Mouse (Mus musculus) macrophage (primary cell): ENCODE measurements around the gene Ugt1a10. TPM values are rescaled to one million over a fixed set of nuclear protein-coding genes. Genes with fewer than 3 reads are reported as not detected.

Source experiments
- H3K27ac ChIP-seq: fragments of 350-480 bp; formaldehyde crosslinking; 2 replicates; pipeline ENCODE4 v1.9.0; 2021
- H3K36me3 ChIP-seq: fragments of 350-480 bp; formaldehyde crosslinking; 2 replicates; pipeline ENCODE4 v1.9.0; 2021; ENCODE audit errors: inconsistent target
- H3K4me3 ChIP-seq: fragments of 350-480 bp; formaldehyde crosslinking; 2 replicates; pipeline ENCODE4 v1.9.0; 2021; ENCODE audit errors: inconsistent target
- H3K79me2 ChIP-seq: fragments of 350-480 bp; formaldehyde crosslinking; 2 replicates; pipeline ENCODE4 v1.9.0; 2021; ENCODE audit errors: inconsistent target
- WGBS: methylation state at CpG from one replicate; pipeline ENCODE4 v1.1.7; 2026; ENCODE audit warnings: inconsistent platforms; ENCODE audit not compliant: missing documents; 5-methylcytosine and 5-hydroxymethylcytosine counted together
- polyA plus RNA-seq: library from polyadenylated mRNA; stranded (reverse); fragments of 250-400 nt; gene quantifications from 3 replicates; pipeline ENCODE4 v1.2.4, GENCODE M21; 2018; ENCODE audit warnings: inconsistent platforms

Ugt1a10 gene
- polyA plus RNA-seq, 1 experiment from 2014 or later: not detected

DNA sequence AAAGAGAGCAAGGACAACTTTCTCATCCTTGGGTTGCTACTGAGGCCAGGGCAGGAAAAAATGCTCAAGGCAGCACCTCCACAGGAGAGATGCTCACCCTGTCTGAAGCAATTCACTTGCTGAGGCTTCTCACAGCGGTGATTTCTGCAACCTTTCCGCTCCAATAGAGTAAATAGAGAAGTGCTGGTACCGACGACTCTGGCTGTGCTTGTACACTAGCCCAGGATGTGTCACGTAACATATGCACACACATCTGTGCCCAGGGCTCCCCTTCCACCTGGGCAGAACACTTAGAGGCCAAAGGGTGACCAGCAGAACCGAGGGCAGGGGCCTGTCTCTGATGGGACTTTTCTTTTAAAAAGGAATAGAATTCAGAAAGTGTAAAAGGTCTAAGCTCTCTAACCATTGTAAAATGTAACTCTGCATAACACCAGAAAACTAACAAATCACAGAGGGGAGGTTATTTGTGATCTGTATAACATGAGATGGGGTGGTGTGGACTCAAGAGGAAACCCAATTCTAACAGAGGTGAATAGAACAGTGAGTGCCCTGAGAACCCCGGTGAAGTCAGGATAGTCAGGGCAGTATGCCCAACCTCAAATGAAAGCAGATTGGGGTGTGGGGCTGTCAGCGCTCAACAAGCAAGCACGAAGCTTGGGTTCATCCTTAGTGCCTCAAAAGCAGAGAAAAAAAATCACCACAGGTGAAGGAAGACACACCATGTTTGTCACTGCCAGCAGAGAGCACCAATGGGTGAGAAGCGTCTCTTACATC, 205.6 kb downstream of the Ugt1a10 start:
- H3K36me3 ChIP-seq: peaks cover 32% of the 10 kb centered on the region
- no peaks in the 10 kb centered on the region for H3K79me2 ChIP-seq
- 63% methylated on average over 10 of the region's 10 CpGs for WGBS
- no peak overlapping the region for H3K27ac ChIP-seq
- no peak overlapping the region for H3K4me3 ChIP-seq

DNA sequence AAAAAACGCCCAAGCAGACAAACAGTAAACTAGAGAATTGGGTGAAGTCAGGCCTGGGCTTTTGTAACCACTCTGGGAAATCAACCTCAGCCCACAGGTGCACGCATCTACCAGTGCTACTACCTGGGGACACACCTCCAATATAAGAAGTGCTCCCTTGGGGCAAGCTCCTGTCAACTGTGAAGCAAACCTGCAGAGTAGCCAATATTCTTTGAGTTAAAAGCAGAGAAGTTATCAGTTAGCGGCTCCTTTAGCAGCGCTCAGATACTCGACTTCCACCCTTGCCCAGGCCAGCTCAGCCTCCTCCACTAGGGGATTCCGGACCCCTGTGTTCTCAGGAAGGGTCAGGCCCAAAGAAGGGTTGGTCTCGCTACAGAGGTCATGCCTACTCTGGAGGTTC, 206.5 kb downstream of the Ugt1a10 start:
- H3K79me2 ChIP-seq: no peaks in the 10 kb centered on the region
- H3K4me3 ChIP-seq: no peak overlapping the region
- WGBS: 88% methylated on average over 7 of the region's 7 CpGs
- H3K36me3 ChIP-seq: peaks cover 41% of the 10 kb centered on the region
- H3K27ac ChIP-seq: no peak overlapping the region

DNA sequence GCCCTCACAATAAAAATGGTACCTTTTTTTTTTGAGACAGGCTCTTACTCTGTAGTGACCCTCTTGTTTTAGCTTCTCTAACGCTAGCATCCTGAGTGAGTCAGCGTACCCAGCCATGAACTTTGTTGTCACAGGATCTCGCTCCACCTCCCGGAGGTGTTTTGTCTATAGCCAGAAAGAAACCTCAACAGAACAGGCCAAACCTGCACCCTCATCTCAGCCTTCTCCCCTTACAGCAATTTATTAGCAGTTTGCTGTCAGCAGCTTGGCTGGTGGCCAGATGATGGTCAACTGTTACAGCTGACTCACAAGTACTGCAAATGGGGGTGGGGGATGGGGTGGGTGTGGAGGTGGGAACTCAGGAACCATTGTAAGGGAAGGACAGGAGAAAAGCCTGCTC, 207.1 kb downstream of the Ugt1a10 start:
- Histone ChIP-seq H3K79me2 (no peaks in the 10 kb centered on the region), H3K4me3 (no peak overlapping the region), H3K36me3 (peaks cover 47% of the 10 kb centered on the region), H3K27ac (no peak overlapping the region)
- 48% methylated on average over 4 of the region's 4 CpGs for WGBS

DNA sequence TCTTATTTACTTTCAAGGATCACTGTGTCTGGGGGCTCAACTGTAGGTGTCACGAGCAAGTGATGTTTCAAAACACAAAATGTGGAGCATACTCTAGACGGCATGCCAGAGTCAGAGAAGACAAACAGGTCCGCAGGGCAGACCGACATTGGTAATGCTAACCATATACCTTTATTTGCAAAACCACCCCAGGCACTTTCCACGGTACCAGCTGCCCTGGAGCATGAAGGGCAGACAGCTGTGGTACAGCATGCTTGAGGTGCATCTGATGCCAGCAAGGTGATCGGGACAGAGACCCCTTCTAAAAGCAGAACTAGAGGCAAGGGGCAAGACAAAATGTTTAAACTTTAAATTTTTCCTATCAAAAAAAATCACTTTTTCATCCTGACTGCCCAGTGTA, 207.8 kb downstream of the Ugt1a10 start:
- Histone ChIP-seq H3K4me3 (no peak overlapping the region), H3K27ac (no peak overlapping the region), H3K79me2 (no peaks in the 10 kb centered on the region), H3K36me3 (peaks cover 54% of the 10 kb centered on the region)
- 73% methylated on average over 6 of the region's 6 CpGs for WGBS

DNA sequence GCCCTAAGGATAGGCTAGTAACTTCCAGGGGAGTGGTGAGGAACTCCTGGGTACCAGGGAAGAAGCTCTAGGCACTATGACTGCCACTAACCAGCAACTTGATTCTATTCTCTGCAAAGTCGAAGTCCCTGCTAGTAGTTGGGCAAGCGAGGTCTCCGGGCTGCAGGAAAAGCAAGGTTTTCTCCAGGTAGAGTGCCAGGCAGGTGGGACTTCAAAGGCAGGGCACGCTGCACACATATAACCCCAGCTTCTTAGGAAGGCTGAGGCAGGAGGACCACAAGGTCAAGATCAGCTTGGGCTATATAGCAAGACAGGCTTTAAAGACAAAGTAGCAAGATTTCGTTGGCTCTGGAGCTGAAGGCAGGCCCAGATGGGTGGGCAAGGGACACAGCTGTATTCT, 208.6 kb downstream of the Ugt1a10 start:
- WGBS: 92% methylated on average over 5 of the region's 5 CpGs
- Histone ChIP-seq H3K4me3 (no peak overlapping the region), H3K27ac (no peak overlapping the region), H3K36me3 (peaks cover 62% of the 10 kb centered on the region), H3K79me2 (no peaks in the 10 kb centered on the region)

DNA sequence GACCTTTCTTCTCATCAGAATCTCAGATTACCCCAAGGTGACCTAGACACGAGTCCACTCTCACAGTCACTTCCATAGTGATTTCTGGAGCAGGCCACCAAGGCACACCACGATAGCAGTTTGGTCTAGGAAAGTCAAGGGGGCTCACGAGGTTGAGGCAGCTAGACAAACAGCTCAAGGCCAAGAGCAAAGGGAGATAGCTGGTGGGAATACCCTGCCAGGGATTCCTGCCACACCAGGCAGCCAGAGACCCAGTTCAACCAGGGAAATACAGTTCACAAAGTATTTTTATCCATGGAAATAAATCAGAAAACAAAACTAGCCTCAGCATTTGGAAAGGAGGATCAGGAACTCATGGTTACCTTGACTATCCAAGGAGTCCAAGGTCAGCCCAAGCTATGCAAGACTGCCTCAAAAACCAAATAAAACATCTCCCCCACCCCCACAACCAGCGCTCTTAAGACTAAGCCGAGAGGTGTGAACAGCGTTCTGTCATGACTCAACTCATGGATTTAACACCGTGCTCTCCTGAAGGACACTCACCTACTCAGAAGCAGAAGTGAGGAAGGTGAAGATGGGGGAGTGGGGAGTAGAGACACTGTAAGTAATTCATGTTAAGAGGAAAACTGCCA, 209.2 kb downstream of the Ugt1a10 start:
- Histone ChIP-seq H3K36me3 (peaks cover 68% of the 10 kb centered on the region), H3K79me2 (no peaks in the 10 kb centered on the region), H3K4me3 (no peak overlapping the region), H3K27ac (no peak overlapping the region)
- WGBS: 93% methylated on average over 7 of the region's 7 CpGs

DNA sequence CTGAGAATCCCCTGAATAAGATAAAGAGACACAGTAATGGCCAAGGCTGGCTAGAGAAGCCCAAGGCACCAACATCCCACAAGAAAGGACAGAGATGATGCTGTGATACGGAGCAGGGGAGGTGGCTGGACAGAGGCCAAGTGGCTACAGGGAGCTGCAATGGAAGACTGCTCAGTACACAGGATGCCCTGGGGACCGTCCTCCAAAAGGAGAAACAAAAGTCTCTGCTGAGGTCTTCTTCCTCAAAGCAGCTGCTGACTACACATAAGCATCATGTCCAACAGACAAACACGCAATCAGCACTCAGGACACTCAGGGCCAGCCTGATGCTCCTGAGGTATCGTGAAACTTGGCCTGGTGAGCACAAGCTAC, 209.7 kb downstream of the Ugt1a10 start:
- Histone ChIP-seq H3K27ac (no peak overlapping the region), H3K4me3 (no peak overlapping the region), H3K36me3 (peaks cover 73% of the 10 kb centered on the region), H3K79me2 (no peaks in the 10 kb centered on the region)
- 75% methylated on average over 4 of the region's 4 CpGs for WGBS

DNA sequence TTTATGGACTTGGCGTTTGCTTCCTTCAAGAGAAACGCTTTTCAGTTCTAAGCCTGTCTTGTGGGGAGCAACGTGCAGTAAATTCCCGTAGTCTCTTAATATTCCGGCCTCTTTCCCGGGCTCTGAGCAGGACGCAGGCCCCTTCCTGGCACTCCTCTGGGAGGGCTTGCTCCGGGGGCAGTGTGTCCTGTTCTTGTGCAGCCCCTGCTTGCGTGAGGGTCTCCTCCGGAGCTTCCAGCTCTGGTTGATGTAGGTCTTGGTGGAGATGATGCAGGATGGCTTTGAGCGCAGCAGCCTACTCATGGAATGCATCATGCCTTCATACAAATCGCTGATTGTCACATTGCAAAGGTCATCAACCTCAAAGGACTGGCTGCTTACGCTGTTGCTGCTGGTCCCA, 210.9 kb downstream of the Ugt1a10 start:
- H3K4me3 ChIP-seq: no peak overlapping the region

DNA sequence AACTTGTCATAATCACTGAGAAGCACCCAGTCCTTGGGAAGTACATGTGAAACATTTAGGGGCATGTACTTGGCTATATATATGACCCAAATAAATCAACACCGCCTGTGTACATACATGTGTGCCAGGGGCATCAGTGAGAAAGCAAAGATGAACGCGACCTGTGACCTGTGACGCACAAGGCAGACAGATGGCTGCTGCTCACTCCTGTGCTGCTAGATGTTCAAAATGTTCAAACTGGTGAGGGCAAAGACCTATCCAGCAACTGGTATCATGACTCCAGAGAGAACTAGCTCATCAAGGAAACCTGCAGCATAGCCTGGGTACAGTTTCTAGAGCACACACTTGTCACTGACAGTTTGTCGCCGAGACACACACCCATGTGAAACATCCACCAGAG, 212.3 kb downstream of the Ugt1a10 start:
- Histone ChIP-seq H3K79me2 (no peaks in the 10 kb centered on the region), H3K4me3 (no peak overlapping the region), H3K27ac (no peak overlapping the region), H3K36me3 (peaks cover 75% of the 10 kb centered on the region)
- WGBS: 95% methylated on average over 6 of the region's 6 CpGs

More for the DNA sequence above, 210.9 kb downstream of the Ugt1a10 start:
- Histone ChIP-seq H3K79me2 (no peaks in the 10 kb centered on the region), H3K27ac (no peak overlapping the region), H3K36me3 (peaks cover 75% of the 10 kb centered on the region)
- 86% methylated on average over 13 of the region's 13 CpGs for WGBS

DNA sequence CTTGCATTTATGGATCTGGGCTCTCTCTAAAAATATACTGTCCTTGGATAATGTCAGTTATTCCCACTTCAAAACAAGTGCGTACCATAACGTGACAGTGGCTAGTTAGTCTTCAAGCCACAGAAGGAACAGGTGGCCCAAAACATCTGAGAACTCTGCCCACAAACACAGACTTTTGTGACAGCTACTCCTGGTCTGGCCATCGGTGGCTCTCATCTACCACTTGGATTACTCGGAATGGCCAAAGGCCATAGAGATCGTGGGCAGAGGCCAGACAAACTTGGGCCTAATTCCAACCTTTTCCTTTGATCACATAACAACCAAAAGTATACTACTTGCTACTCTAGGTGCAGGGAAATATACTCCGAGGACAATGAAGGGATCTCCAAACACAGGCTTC, 212.9 kb downstream of the Ugt1a10 start:
- no peaks in the 10 kb centered on the region for H3K79me2 ChIP-seq
- no peak overlapping the region for H3K27ac ChIP-seq
- H3K4me3 ChIP-seq: no peak overlapping the region
- WGBS: 85% methylated on average over 6 of the region's 6 CpGs
- H3K36me3 ChIP-seq: peaks cover 75% of the 10 kb centered on the region

Other genes starting within 250 kb of the Ugt1a10 start
- gene Dgkd, start 202.1 kb upstream of the Ugt1a10 start, polyA plus RNA-seq: 33.2 to 62.9 TPM (median 58.3 TPM) in 3 replicates
- gene Usp40, start 46.8 kb upstream of the Ugt1a10 start, polyA plus RNA-seq: 8.1 to 11.4 TPM (median 11.0 TPM) in 3 replicates
- 0.10 TPM in 1 of 3 replicates, not detected in the others for gene Ugt1a9, start 15.4 kb downstream of the Ugt1a10 start, polyA plus RNA-seq
- gene Ugt1a8, start 32.4 kb downstream of the Ugt1a10 start, polyA plus RNA-seq: not detected in 3 replicates
- 92.6 to 134 TPM (median 101 TPM) in 3 replicates for gene Ugt1a7c, start 39.7 kb downstream of the Ugt1a10 start, polyA plus RNA-seq
- gene Ugt1a6b, start 47.9 kb downstream of the Ugt1a10 start, polyA plus RNA-seq: 0.21 to 0.37 TPM (median 0.30 TPM) in 3 replicates
- gene Ugt1a6a, start 79.4 kb downstream of the Ugt1a10 start, polyA plus RNA-seq: 2.5 to 7.5 TPM (median 3.9 TPM) in 3 replicates
- not detected in 3 replicates for gene Ugt1a5, start 110.6 kb downstream of the Ugt1a10 start, polyA plus RNA-seq
- 0.14 TPM in 1 of 3 replicates, not detected in the others for gene Ugt1a2, start 145.2 kb downstream of the Ugt1a10 start, polyA plus RNA-seq
- gene Dnajb3, start 150.4 kb downstream of the Ugt1a10 start, polyA plus RNA-seq: not detected in 3 replicates
- gene Ugt1a1, start 156.6 kb downstream of the Ugt1a10 start, polyA plus RNA-seq: 0.32 TPM in 1 of 3 replicates, not detected in the others
- 0.04 to 0.31 TPM (median 0.22 TPM) in 3 replicates for gene Mroh2a, start 171.6 kb downstream of the Ugt1a10 start, polyA plus RNA-seq
- 11.5 to 23.0 TPM (median 11.6 TPM) in 3 replicates for gene Hjurp, start 222.2 kb downstream of the Ugt1a10 start, polyA plus RNA-seq
- gene Trpm8, start 222.3 kb downstream of the Ugt1a10 start, polyA plus RNA-seq: not detected in 3 replicates